Mouse (Mus musculus) lung, adult 2 months (tissue): ENCODE data around the gene Palld.

Experiments
- CTCF ChIP-seq: fragments of 200-500 bp; IDR thresholded peaks from 2 replicates; pipeline ENCODE4 v1.5.1; 2011; ENCODE audit warnings: mild to moderate bottlenecking, low read length, control low read depth; ENCODE audit not compliant: insufficient read depth
- POLR2A ChIP-seq: fragments of 200-500 bp; IDR thresholded peaks from 2 replicates; pipeline ENCODE4 v1.6.1; 2011; ENCODE audit warnings: low read depth, mild to moderate bottlenecking, control low read depth, low read length, borderline replicate concordance; ENCODE audit errors: extremely low read depth

DNA sequence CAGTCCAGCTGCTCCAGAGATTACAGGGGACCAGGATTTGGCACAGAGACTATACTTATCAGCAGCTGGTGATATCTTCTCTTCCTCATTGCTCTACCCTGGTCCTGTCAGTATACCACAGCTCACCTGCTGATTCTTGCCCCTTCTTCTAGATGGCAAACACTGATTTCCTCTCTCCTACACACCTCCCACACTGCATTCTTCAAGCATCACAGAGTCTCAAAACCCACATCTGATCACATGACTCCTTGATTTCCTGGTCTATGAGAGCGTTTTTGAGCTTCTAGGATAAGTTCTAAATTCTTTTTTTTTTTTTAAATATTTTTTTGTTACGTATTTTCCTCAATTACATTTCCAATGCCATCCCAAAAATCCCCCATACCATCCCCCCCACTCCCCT lies 331.9 kb downstream of the Palld start:
- TF ChIP-seq CTCF (no peak), POLR2A (no peak)
